Mouse (Mus musculus): ENCODE results near the gene Oit3.

The Oit3 gene

GRCm38 (mm10) chr10:59441735-59442134 lies at the start of gene Oit3:
Gene Oit3 (minus strand): TSS chr10:59441778.
- no peak for DNase-seq (ENCODE audit: low spot score in 2 of 2)

DNA sequence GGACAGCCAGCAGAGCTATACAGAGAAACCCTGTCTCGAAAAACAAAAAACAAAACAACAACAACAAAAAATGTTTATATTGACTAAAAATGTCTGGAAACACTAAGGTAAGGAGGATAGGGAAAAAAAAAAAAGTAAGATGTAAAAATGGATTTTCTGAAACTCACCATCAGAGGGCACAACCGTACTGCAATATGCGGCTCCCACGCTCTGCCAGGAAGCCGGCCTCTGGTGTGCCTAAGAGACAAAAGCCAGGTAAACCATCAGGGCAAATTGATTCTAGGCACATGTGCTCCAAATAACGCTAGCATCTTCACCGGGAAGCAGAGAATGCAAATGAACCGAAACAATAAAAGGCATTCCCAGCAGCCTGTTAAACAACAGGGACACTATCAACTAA lies 49.3 kb upstream of the Oit3 start:
- no peak for DNase-seq (ENCODE audit: low spot score in 2 of 2)

DNA sequence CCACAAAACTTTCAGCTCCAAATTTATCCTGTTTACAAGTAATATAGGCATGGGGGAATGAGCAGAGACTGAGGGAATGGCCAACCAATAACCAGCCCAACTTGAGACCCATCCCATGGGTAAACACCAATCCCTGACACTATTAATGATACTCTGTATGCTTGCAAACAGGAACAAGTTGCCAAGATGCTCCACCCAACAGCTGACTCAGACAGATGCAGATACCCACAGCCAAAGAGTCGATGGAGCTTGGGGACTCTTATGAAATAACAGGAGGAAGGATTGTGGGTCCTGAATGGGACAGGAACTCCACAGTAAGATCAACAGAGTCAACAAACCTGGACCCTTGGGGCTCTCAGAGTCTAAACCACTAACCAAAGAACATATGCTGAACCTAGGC lies 47.8 kb upstream of the Oit3 start:
- DNase-seq (ENCODE audit: low spot score in 2 of 2), result no peak

DNA sequence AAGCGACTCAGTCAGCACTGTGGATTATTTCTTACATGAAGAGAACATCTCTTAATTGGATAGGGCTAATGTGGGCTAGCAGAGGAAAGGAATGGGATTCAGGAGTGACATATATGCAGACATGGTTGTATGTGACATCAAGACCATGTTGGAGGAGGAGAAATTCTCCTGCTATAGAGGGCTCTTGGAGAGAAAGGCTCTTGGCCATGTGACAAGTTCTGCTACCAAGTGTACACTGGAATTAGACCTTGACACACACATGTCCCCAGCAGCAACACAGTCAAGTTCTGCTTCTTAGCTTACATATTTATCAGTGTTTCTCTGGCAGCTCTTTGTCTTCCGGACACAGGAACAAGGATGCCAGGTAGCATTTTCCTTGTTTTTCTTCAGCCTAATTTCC lies 45.8 kb upstream of the Oit3 start:
- no peak for DNase-seq (ENCODE audit: low spot score in 2 of 2)

- DNase-seq (ENCODE audit: low spot score in 2 of 2), result no peak
Measured at GRCm38 (mm10) chr10:59484318-59484717, 42.7 kb upstream of the Oit3 start.

DNA sequence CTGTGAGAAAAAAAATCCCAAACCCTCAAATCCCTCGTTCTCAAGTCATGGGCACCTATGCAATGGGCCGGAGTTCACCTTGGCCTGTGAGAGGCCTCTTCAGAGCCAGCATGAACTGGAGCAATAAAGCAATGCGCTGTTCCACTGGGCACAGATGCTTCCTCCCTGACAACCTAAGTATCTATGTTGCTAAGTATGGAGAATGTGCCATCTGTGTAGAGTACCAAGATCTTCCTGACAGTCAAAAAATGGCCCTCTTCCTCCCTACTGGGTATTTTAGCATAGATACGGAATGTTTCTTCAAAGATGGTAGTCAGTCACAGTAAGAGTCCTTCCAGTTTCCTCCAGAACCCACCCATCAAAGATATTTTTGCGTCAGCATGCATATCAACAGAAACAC lies 39.8 kb upstream of the Oit3 start:
- no peak for DNase-seq (ENCODE audit: low spot score in 2 of 2)

- DNase-seq (ENCODE audit: low spot score in 2 of 2), result no peak
Measured at GRCm38 (mm10) chr10:59470451-59470850, 28.9 kb upstream of the Oit3 start.

DNA sequence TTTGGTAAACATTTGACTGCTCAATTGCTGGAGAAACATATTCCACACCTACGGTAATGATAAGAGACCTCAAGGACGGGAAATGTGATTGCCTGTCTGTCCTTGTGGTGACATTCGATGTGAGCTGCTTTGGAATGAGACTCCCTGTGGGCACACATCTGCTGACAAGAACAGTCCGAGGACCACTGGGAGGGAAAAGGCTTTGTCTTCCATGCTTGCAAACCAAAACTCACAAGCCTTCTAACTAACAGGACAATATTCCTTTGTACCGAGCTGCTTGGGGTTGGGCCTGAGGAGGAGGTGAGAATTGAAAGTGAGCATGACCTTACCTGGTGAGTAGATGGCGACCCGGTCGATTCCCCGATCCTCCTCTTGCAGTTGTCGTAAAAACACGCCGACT lies 25.7 kb upstream of the Oit3 start:
- DNase-seq (ENCODE audit: low spot score in 2 of 2), result no peak

GRCm38 (mm10) chr10:59466626-59467025 lies 25.0 kb upstream of the Oit3 start:
- no peak for DNase-seq (ENCODE audit: low spot score in 2 of 2)

DNA sequence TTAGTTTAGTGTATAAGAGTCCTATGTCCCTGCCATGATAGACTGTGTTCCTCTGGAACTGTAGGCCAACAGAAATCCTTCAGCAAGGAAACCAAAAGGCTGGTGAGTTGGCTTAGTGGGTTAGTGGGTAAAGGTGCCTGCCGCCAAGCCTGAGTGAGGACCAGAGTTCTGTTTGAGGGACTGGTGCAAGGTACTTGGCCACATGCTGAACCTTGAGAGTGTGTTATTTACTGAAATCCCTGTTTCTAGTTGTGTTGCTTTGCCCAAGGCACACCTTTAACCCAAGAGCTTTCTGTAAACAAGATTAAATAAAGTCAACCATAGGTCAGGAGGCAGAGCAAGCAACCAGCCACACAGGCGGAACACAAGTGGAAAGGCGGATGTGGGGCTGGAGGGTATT lies 24.0 kb upstream of the Oit3 start:
- no peak for DNase-seq (ENCODE audit: low spot score in 2 of 2)

GRCm38 (mm10) chr10:59462307-59462706 lies 20.7 kb upstream of the Oit3 start:
- no peak for DNase-seq (ENCODE audit: low spot score in 2 of 2)

GRCm38 (mm10) chr10:59459767-59460166 lies 18.2 kb upstream of the Oit3 start:
- no peak for DNase-seq (ENCODE audit: low spot score in 2 of 2)

- no peak for DNase-seq (ENCODE audit: low spot score in 2 of 2)
Measured at GRCm38 (mm10) chr10:59454631-59455030, 13.1 kb upstream of the Oit3 start.

- DNase-seq (ENCODE audit: low spot score in 2 of 2), result no peak
Measured at GRCm38 (mm10) chr10:59451839-59452238, 10.3 kb upstream of the Oit3 start.

DNA sequence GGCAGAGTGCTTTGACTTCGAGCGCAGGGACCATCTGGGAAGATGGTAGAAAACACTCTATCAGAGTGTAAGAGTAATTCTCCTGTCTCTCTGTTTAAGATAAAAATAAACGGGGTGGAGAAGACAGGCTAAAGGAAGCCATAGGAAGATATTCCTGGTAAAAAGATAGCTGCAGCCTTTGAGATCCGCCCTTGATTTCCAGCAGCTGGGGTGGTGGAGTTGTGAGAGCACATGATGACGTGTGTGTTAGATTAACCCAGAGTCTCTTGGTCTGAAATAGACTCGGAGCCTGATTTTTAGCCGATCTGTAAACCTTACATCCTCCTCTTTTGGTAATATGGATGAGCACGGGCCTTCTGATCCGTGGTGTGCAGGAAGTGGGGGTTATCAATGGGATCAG lies 6.0 kb upstream of the Oit3 start:
- DNase-seq (ENCODE audit: low spot score in 2 of 2), result no peak

GRCm38 (mm10) chr10:59446911-59447437 lies 5.4 kb upstream of the Oit3 start:
- DNase-seq (ENCODE audit: low spot score in 2 of 2), result no peak

DNA sequence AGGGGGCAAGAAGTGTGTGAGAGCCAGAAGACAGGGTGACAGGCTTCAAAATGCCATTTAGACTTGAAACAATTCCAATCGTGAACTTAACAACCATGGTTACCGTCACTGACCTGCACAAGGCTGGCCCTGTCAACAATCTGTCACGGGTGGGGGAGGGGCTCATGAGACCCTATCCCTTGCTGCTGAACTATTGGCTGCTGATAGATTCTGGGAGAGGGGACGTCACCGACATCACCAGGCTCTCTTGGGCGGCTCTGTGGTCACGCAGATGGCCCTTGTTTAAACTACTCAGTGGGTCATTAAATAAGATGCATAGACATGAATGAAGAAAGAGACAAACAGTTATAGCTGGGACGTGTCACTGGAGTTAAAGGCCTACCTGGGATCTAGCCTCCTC lies 3.1 kb upstream of the Oit3 start:
- DNase-seq (ENCODE audit: low spot score in 2 of 2), result no peak

- DNase-seq (ENCODE audit: low spot score in 2 of 2), result no peak
Measured at GRCm38 (mm10) chr10:59444106-59444505, 2.5 kb upstream of the Oit3 start.

GRCm38 (mm10) chr10:59443212-59443611 lies 1.6 kb upstream of the Oit3 start:
- no peak for DNase-seq (ENCODE audit: low spot score in 2 of 2)

- DNase-seq (ENCODE audit: low spot score in 2 of 2), result no peak
Measured at GRCm38 (mm10) chr10:59440177-59440576, 1.4 kb downstream of the Oit3 start.

DNA sequence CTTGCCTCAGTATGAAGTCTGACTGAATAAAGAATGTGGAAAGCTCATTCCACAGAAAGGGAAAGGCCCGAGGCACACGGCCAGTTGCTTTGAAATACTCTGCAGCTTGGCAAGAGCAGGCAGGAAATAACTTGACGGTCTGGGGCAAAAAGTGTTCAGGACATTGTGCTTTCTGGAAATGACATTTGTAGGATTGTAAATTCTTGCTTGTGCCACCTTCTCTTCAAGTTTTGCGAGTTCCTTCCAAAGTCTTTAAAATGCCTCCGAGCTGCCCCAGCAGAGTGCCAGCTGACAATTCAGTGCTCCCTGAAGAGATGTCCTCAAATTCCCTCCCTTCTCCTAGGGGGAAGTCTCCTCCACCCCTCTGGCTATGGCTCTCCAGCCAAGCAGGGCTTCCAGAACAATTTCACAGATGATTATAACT lies 2.1 kb downstream of the Oit3 start:
- DNase-seq (ENCODE audit: low spot score in 2 of 2), result no peak

DNA sequence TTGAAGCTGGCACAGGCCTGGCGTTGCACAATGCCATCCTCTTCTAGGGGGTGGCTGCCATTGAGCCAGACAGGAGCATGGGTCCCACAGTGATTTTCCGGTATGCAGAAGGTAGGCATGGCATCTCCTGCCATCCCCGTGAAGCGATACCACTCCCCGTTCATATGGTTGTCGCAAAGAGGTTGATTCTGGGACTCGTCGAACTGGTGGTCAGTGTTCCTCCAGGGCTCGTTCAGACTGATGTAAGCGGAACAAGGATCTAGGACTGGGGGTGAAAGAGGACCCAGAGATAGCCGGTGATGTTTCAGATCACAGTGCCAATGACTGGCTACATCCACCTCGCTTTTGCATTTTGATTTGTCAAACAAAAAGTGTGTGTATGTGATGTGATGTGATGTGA lies 2.9 kb downstream of the Oit3 start:
- DNase-seq (ENCODE audit: low spot score in 2 of 2), result no peak

GRCm38 (mm10) chr10:59435746-59436145 lies 5.8 kb downstream of the Oit3 start:
- no peak for DNase-seq (ENCODE audit: low spot score in 2 of 2)

GRCm38 (mm10) chr10:59430701-59431218 lies 10.8 kb downstream of the Oit3 start:
- DNase-seq (ENCODE audit: low spot score in 2 of 2), result no peak

Data from frontal cortex, postnatal 10 days (tissue).